Mouse (Mus musculus): ENCODE measurements around the gene Sptbn4.
A peak's percentile ranks its signal among the peaks of the same experiment; 100 is the strongest.

GRCm38 (mm10) chr7:27440014-27440413, 7.5 kb downstream of the Sptbn4 start:
- TF ChIP-seq CTCF (IDR thresholded peaks at IDR 0.05; ENCODE audit: low read depth) (peak; percentile 64), EP300 (IDR thresholded peaks at IDR 0.05; ENCODE audit: low read depth) (no peak)
